Mouse (Mus musculus) midbrain, embryonic 15.5 days (tissue): ENCODE data around the gene Wdr20. TPM values are rescaled to one million over a fixed set of nuclear protein-coding genes. Genes with fewer than 3 reads are reported as not detected.
"Not testable (repeated sequence)": the region's sequence is repeated elsewhere in the genome, so short reads cannot be mapped to it uniquely, and the experiment has no call there.

Experiments used
- ATAC-seq: fragments of 200-750 bp; cut with Nextera tagmentation; replicated peaks from 2 replicates; pipeline ENCODE4 v1.8.0; 2017; ENCODE audit warnings: moderate TSS enrichment
- H3K27ac ChIP-seq: fragments of 300-500 bp; sonication (generic); 2 replicates; pipeline ENCODE4 v1.5.1; 2015; ENCODE audit warnings: mild to moderate bottlenecking, inconsistent platforms
- H3K27me3 ChIP-seq: fragments of 300-500 bp; sonication (generic); replicated peaks from 2 replicates; pipeline ENCODE4 v1.6.1; 2015; ENCODE audit warnings: inconsistent platforms
- H3K36me3 ChIP-seq: fragments of 300-500 bp; sonication (generic); replicated peaks from 2 replicates; pipeline ENCODE4 v1.6.1; 2015; ENCODE audit warnings: inconsistent platforms
- H3K4me1 ChIP-seq: fragments of 300-500 bp; sonication (generic); 2 replicates; pipeline ENCODE4 v1.6.1; 2015; ENCODE audit warnings: inconsistent platforms
- H3K4me2 ChIP-seq: fragments of 300-500 bp; sonication (generic); 2 replicates; pipeline ENCODE4 v1.6.1; 2015; ENCODE audit warnings: inconsistent platforms, mild to moderate bottlenecking, moderate library complexity
- H3K4me3 ChIP-seq: fragments of 300-500 bp; sonication (generic); 2 replicates; pipeline ENCODE4 v1.5.1; 2015; ENCODE audit warnings: mild to moderate bottlenecking, inconsistent platforms
- H3K9ac ChIP-seq: fragments of 300-500 bp; sonication (generic); 2 replicates; pipeline ENCODE4 v1.6.1; 2015; ENCODE audit warnings: mild to moderate bottlenecking, inconsistent platforms
- H3K9me3 ChIP-seq: fragments of 300-500 bp; sonication (generic); 2 replicates; pipeline ENCODE4 v1.6.1; 2016; ENCODE audit warnings: inconsistent platforms
- WGBS: fragments of 180-500 bp; shearing (Covaris S2); methylation state at CpG from one replicate; pipeline ENCODE4 v1.1.7; 2015; ENCODE audit warnings: mixed read lengths; 5-methylcytosine and 5-hydroxymethylcytosine counted together
- polyA plus RNA-seq: library from polyadenylated mRNA; unstranded; fragments of >200 nt; fragmentation: Nextera tagmentation; extraction: Ambion mirVana; gene quantifications from 2 replicates; pipeline ENCODE4 v1.2.1, GENCODE M21; 2015

Wdr20 gene
- 25.5 and 26.8 TPM in 2 replicates for polyA plus RNA-seq

GRCm38 (mm10) chr12:110737170-110738157 is at the start of gene Wdr20:
Gene Wdr20, plus strand, starts transcription at chr12:110737944.
- 1% methylated on average over 69 of the region's 69 CpGs for WGBS
- H3K4me1 ChIP-seq = peaks cover 26% of the 10 kb centered on the region
- ATAC-seq = peak; percentile 96
- H3K27ac ChIP-seq = peak within 1 kb of the TSS; percentile 87
- peaks cover 6% of the 10 kb centered on the region; the same call in 1 of the 2 replicates for H3K27me3 ChIP-seq
- H3K9me3 ChIP-seq = no peaks in the 10 kb centered on the region
- H3K4me3 ChIP-seq = peak within 1 kb of the TSS; percentile 82
- no peaks in the 10 kb centered on the region for H3K36me3 ChIP-seq
- peak within 1 kb of the TSS; percentile 88 for H3K9ac ChIP-seq
- peak within 1 kb of the TSS; percentile 81 for H3K4me2 ChIP-seq

- not testable (repeated sequence) for H3K4me3 ChIP-seq, H3K4me2 ChIP-seq, ATAC-seq, H3K27me3 ChIP-seq, H3K9me3 ChIP-seq, H3K27ac ChIP-seq, H3K9ac ChIP-seq, H3K4me1 ChIP-seq
- WGBS = 95% methylated on average over 3 of the region's 3 CpGs
- H3K36me3 ChIP-seq = peaks cover 36% of the 10 kb centered on the region
These were observed 48.8 kb upstream of the Wdr20 start for GRCm38 (mm10) chr12:110688921-110689320.

DNA sequence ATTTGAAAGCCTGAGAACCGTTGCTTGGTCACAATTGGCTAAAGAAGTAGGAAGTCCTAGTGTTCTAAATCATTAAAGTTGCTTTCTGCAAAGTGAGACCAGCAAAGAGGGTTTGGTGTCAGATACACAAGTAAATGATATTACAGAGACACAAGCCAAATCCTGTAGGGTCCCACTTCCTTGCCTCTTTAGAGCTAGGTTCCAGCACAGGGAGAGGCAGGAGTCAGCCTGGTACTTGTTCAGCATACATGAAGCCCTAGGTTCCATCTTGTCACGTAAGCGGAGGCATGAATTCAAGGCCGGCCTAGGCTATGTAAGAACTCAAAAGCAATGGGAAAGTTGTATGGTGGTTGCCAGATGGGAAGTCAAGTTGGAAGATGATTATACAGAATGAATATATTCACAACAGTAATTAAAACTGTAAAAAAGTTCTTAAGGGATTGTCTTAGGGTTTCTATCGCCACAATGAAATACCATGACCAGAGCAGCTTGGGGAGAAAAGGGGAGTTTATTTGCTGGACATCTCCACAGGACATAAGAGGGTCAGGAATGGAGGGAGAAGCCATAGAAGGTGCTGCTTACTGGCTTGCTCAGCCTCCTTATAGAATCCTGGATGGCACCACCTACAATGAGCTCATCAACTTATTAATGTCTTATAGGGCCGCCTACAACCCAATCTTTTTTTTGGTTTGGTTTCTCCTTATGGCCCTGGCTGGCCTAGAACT is 47.7 kb upstream of the Wdr20 start:
- ATAC-seq = no peak
- Histone ChIP-seq H3K4me2 (no peak overlapping the region), H3K4me1 (peaks cover 14% of the 10 kb centered on the region), H3K27me3 (no peaks in the 10 kb centered on the region), H3K36me3 (peaks cover 38% of the 10 kb centered on the region), H3K4me3 (no peak overlapping the region), H3K9ac (no peak overlapping the region), H3K9me3 (no peaks in the 10 kb centered on the region), H3K27ac (no peak overlapping the region)
- 90% methylated on average over 6 of the region's 6 CpGs for WGBS

DNA sequence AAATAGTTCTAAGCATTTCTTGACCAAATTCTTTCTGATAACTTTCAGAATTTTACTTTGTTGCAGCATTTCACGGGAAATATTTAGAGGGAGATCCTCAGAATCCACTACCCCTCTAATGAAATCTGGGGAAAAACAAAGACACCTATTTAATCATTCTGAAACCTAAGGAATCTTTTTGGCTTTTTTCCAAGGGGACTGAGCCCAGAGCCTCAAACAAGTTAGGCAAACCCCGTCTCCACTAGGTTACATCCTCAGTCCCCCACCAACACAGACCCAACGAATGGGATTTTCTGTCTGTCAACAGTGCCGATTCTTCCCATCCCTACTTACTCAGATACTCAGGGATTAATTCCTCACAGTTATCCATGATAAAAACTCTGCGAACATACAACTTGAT is 44.4 kb upstream of the Wdr20 start:
- H3K9me3 ChIP-seq, H3K9ac ChIP-seq, H3K4me2 ChIP-seq, H3K27me3 ChIP-seq, H3K27ac ChIP-seq, ATAC-seq, H3K4me3 ChIP-seq: not testable (repeated sequence)
- 72% methylated on average over 5 of the region's 5 CpGs for WGBS
- Histone ChIP-seq H3K36me3 (peaks cover 33% of the 10 kb centered on the region), H3K4me1 (peaks cover 18% of the 10 kb centered on the region)

DNA sequence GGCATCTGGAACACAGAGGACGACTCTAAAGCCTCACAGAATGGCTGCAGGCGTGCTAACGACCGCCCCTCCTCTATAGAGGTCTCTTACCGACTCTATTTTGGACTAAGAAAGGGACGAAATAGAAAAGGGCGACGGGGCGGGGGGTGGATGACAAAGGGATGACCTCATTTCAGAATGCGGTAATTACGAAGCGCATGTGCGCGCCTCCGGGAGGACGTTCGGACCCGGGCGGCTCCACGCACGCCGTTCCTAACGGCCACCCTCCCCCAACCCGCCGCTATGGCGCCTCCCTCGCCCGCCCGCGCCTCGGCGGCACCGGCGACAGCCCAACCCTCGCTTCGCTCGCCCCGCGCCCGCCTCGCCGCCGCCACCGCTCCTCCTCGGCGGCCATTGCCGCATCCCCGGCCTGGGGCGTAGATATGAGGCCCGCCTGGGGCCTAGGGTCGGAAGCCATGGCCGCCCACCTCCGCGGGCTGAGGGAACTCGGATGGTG is 42.0 kb upstream of the Wdr20 start:
- peaks cover 18% of the 10 kb centered on the region for H3K4me1 ChIP-seq
- under 1% methylated on average over 55 of the region's 55 CpGs for WGBS
- H3K27ac ChIP-seq = peak overlapping the region; percentile 93
- H3K9ac ChIP-seq = peak overlapping the region; percentile 76
- peaks cover 12% of the 10 kb centered on the region; the same call in 1 of the 2 replicates for H3K36me3 ChIP-seq
- peak overlapping the region; percentile 58 for H3K4me3 ChIP-seq
- peak; percentile 72 for ATAC-seq
- H3K4me2 ChIP-seq = peak overlapping the region; percentile 86
- no peaks in the 10 kb centered on the region for H3K27me3 ChIP-seq
- H3K9me3 ChIP-seq = no peaks in the 10 kb centered on the region

DNA sequence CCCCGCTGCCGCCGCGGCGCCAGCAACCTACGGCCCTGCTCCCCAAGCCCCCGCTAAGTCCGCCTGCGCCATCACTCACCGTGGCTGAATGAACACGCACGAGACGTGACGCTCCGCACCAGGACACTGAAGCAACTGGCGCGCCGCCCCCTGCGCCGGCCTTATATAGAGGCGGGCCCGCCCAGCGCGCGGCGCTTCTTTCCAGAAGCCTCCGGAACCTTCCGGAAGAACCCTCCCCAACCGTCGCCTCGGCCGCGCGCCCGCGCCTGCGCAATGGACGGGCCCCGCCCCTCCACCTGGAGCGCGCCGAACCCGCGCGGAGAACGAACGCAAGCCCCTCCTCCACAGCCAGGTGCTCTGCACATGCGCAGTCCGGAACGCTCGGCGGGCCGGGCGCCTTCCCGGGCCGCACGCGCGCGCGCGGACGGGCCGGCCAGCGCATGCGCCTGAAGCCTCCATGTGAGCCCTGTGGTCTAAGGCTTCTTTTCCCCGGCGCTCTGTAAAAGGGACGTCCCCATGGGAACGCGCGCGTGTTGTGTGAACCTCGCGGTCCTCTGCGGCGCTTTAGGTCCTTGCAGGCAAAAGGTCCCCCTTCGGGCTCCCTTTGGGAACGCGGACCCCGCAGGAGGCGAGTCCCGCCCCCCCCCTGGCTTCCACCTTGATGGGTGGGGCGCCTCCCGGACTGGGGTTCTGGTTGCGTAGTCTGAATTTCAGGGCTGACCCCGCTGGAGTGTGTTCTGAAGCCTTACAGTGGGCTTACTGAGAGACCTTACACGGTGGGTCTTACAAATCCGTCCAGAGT is 41.4 kb upstream of the Wdr20 start:
- H3K4me1 ChIP-seq = peaks cover 18% of the 10 kb centered on the region
- peak overlapping the region; percentile 93 for H3K27ac ChIP-seq
- peak; percentile 97 for ATAC-seq
- H3K9me3 ChIP-seq = no peaks in the 10 kb centered on the region
- H3K4me2 ChIP-seq = peak overlapping the region; percentile 86
- peak overlapping the region; percentile 58 for H3K4me3 ChIP-seq
- under 1% methylated on average over 88 of the region's 89 CpGs for WGBS
- peak overlapping the region; percentile 89 for H3K9ac ChIP-seq
- H3K36me3 ChIP-seq = peaks cover 12% of the 10 kb centered on the region; the same call in 1 of the 2 replicates
- no peaks in the 10 kb centered on the region for H3K27me3 ChIP-seq

- Histone ChIP-seq H3K4me2 (peak overlapping the region; percentile 86), H3K4me1 (peaks cover 18% of the 10 kb centered on the region), H3K36me3 (peaks cover 7% of the 10 kb centered on the region; the same call in 1 of the 2 replicates), H3K9me3 (no peaks in the 10 kb centered on the region), H3K9ac (peak overlapping the region; percentile 89), H3K4me3 (peak overlapping the region; percentile 58), H3K27ac (peak overlapping the region; percentile 93), H3K27me3 (no peaks in the 10 kb centered on the region)
- ATAC-seq = no peak
- WGBS = 48% methylated on average over 9 of the region's 9 CpGs
These were observed 40.8 kb upstream of the Wdr20 start for GRCm38 (mm10) chr12:110696975-110697400.

- ATAC-seq = no peak
- H3K36me3 ChIP-seq = peaks cover 7% of the 10 kb centered on the region; the same call in 1 of the 2 replicates
- H3K27me3 ChIP-seq = no peaks in the 10 kb centered on the region
- no peak overlapping the region for H3K27ac ChIP-seq
- H3K4me3 ChIP-seq = no peak overlapping the region
- H3K4me2 ChIP-seq = no peak overlapping the region
- 73% methylated on average over 5 of the region's 5 CpGs for WGBS
- H3K9me3 ChIP-seq = no peaks in the 10 kb centered on the region
- peaks cover 18% of the 10 kb centered on the region for H3K4me1 ChIP-seq
- H3K9ac ChIP-seq = no peak overlapping the region
These were observed 40.3 kb upstream of the Wdr20 start for GRCm38 (mm10) chr12:110697457-110697856.

DNA sequence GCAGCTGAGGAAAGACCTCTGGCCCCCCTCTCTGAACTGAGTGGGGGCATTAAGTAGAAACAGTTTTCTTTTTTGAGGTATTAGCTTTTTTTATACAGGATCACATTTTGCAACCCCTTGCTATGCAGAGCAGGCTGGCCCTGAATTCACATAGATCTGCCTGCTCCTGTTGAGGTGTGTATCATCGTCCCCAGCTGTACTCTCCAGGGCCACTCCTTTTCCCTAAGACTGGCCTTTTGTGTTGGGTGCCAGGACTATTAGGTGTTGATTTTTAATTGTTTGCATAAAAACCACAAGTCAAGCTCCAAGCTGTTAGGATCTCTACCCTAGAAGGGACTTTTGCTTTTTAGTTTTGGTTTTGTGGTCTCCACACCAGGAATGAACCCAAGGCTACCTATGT is 39.7 kb upstream of the Wdr20 start:
- Histone ChIP-seq H3K9me3 (no peaks in the 10 kb centered on the region), H3K4me3 (no peak overlapping the region), H3K27me3 (no peaks in the 10 kb centered on the region), H3K36me3 (peaks cover 3% of the 10 kb centered on the region; the same call in 1 of the 2 replicates), H3K4me2 (no peak overlapping the region), H3K9ac (no peak overlapping the region), H3K27ac (no peak overlapping the region), H3K4me1 (peaks cover 22% of the 10 kb centered on the region)
- no peak for ATAC-seq
- WGBS = 88% methylated on average over 1 of the region's 1 CpGs

DNA sequence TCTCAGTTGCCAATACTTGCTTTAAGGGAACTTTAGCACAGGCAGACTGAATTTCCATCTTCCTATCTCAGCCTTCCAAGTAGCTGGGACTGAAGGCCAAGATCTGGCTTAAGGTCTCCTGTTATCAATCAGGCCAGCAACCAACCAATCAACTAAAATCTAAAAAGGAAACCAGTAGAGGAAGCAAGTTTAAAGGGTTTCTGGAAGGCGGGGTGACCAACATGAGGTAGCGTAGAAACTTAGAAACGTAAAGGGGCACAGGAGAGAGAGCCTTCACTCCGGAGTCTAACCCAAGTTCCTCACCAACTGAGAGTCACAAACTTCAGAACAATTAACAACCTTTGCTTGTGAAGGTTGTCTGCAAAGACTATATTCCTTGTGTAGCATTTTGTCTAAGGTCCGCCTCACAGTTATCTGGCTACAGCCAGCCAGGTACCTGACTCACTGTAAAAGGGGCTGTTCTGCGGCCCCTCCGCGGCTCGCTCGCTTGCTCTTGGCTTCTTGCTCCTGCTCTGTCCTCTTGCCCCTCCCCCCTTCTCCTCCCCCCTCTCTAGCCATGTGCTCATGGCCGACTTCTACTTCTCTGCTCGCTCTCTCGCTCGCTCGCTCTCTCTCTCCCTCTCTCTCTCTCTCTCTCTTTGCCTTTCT is 39.1 kb upstream of the Wdr20 start:
- Histone ChIP-seq H3K36me3 (peaks cover 2% of the 10 kb centered on the region; the same call in 1 of the 2 replicates), H3K4me1 (peaks cover 20% of the 10 kb centered on the region), H3K27ac (no peak overlapping the region), H3K9me3 (no peaks in the 10 kb centered on the region), H3K4me3 (no peak overlapping the region), H3K9ac (no peak overlapping the region), H3K4me2 (no peak overlapping the region), H3K27me3 (no peaks in the 10 kb centered on the region)
- no peak for ATAC-seq
- 46% methylated on average over 15 of the region's 15 CpGs for WGBS

DNA sequence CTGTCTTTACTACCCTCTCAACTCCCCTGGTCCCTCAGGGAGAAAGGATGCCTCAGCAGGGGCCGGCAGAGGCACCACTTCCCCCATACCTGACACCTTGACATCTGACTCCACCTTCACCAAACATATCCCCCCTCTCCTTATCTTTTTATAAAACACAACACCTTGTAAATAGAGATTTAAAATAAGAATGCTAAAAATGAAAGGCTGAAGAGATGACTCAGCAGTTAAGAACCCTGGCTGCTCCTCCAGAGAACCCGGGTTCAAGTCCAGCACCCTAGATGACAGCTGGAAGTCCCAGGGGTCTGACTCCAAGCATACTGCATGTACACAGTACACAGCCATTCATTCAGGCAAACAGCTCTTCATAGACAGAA is 38.6 kb upstream of the Wdr20 start:
- Histone ChIP-seq H3K9ac (no peak overlapping the region), H3K36me3 (peaks cover 2% of the 10 kb centered on the region; the same call in 1 of the 2 replicates), H3K4me1 (peaks cover 18% of the 10 kb centered on the region), H3K4me2 (no peak overlapping the region), H3K4me3 (no peak overlapping the region), H3K9me3 (no peaks in the 10 kb centered on the region), H3K27ac (no peak overlapping the region), H3K27me3 (no peaks in the 10 kb centered on the region)
- WGBS = 64% methylated on average over 2 of the region's 2 CpGs
- no peak for ATAC-seq
